Mouse (Mus musculus) induced T-regulatory cell, adult 2 months (primary cell): ENCODE data around the gene Rbp7.
"Not testable (repeated sequence)": the region's sequence is repeated elsewhere in the genome, so short reads cannot be mapped to it uniquely, and the experiment has no call there.

Experiments
- DNase-seq: peaks from one replicate; pipeline ENCODE4 v3.0.0-alpha.2; 2012; ENCODE audit warnings: low read depth

Rbp7 gene

DNA sequence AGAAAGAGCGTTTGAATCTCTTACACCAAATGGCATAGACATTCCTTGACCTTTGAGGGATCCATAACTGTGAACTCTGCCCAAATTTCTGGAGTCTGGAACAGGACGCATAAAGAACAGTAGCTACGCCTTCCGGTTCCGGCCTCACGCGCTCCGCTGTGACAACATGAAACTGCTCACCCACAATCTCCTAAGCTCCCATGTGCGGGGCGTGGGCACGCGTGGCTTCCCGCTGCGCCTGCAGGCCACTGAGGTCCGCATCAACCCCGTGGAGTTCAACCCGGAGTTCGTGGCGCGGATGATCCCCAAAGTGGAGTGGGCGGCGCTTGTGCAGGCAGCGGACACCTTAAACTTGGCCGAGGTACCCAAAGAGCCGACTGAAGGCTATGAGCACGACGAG is 2.4 kb upstream of the Rbp7 start:
- not testable (repeated sequence) for DNase-seq

DNA sequence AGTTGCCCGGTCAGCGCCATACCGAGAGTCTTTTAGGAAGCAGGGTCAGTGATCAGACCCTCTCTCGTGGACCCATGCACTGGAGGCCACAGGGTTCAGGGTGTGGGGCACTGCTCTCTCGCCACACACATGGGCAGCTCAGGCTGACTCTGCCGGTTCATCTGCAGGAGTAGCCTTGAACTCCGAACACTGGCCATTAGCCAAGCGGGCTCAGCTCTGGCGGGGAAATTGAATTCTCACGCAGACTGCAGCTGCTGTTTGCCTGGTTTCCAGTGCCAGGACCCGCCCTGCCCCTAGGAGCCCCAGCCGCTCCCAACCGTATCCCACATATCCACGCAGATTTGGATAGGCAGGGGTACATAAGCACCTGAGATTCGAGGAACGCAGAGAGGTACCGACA is 515 bp downstream of the Rbp7 start:
- no peak for DNase-seq

DNA sequence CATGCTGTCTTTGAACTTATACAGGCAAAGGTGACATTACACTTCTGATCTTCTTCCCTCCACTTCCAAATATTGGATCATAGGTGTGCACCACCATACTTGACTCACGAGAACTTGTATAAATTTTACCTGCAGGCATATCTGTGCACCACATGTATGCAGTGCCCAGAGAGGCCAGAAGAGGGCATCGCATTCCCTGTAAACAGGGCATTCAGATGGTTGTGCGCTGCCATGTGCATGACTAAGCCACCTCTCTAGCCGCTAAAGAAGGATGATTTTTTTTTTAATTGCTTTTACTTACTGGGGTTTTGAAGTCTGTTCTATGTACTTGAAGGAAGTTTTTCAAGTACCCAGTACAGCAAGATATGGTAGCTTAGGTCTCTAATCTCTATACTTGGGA is 1.1 kb downstream of the Rbp7 start:
- DNase-seq: peak; percentile 78

DNA sequence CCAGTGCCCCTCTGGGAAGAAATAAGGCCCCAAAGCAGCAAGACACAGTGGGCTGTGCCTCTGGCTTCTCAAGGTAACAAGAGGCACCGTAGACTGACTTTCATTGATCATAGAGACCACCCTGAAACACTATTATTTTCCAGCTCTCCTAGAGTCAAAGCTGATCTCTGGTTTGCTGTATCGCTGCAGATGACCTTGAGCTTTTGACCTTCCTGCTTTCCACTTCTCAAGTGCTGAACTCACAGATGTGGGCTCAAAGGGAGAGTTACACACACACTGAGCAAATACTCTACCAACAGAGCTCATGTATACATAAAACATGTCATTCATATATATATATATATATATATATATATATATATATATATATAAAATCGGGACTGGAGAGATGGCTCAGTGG is 4.1 kb downstream of the Rbp7 start:
- DNase-seq: no peak

DNA sequence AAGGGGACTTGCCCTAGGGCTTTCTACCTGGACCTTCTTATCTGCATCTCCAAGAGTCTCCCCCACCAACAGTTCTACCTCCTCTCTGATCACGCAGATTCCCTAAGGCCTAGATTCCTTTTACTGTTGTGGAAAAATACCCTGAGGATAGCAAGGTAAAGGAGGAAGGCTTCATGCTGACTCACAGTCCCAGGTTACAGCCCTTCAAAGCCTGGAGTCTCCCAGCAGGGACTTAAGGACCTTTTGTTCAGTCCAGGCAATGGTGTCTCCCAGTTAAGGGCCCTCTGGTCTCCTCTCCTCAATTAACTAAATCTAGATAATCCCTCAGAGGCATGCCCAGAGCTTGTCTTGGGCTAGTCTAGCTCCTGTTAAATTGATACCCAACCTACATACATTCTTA is 8.5 kb downstream of the Rbp7 start:
- no peak for DNase-seq

DNA sequence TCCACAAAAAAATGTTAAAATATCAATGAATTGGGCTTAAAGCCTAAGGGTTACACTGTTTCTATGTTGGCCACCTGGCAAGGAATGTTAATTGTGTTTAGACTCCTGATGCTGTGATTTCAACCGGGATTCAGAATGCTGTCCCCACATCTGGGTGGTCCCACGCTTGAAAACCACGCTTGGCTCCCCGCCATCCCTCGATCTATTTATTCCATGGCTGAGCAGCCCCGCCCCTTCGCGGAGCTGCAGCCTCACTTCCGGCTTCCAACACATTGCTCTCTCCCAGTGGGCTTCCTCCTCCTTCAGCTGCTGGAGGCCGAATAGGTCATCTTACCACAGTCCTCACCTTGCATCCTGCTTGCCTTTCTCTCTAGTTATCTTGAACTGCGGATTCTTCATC is 8.9 kb downstream of the Rbp7 start:
- DNase-seq: peak; percentile 47

DNA sequence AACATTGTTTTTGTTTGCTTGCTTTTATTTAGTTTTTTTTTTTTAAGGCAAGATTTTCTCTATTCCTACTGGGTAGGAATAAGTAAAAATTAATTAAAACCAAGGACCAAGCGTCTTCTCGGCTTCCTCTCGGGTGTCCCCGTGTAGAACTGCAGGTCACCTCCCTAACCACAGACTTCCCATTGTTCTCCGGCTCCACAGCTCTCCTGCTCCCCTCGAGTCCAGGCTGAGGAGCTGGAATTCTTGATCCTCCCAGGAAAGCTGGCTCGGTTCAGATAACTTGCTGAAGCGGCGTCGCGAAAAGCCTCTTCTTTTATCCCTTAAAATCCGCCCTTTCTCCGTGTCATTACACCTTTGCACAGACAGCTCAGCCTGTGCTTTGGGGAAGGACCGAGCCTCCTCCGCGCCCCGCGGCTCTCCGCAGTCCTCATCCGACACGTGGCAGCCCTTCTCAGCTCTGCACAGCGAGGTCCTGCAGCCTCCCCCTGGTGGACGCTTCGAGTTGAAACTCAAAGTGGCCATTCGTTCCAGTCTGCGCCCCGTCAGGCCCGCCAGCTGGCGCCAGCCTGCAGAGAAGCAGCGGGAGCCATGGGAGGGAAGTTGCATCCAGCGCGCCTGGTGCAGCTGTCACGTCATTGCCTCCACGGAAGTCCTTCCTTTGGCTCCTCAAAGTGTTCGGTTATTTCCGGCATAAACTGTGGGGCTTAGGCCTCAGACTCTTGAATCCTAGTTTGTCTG is 9.6 kb downstream of the Rbp7 start:
- peak; percentile 93 for DNase-seq

DNA sequence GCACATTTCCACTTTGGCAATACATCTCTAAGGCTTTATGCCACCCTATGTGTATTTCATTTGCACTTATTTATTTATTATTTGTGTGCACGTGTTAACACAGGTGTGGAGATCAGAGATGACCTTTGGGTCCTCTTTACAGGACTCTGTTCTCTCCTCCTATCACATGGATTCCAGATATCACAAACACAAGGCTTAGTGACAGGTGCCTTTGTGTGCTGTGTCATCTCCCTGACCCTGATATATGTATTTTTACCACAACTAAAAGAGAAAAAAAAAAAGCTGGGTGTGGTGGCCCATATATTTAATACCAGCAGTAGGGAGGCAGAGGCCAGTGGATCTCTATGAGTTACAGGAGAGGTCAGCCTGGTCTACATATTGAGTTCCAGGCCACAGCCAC is 10.3 kb downstream of the Rbp7 start:
- DNase-seq: no peak

DNA sequence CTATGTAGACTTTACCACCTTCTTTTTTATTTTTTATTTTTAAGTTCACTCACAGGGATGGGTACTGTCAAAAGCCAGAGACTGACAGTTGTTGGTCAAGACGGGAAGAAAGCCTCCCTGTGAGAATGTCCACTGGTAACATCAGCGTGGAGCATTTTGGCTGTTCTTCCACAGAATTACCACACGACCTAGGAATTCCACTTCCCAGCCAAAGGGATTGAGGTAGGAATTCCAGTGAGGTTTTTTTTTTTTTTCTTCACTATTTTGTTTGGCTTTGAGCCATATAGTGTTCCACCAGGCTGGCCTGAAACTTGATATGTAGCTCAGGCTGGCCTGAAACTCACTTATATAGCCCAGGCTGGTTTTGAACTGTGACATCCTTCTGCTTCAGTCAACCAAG is 12.3 kb downstream of the Rbp7 start:
- DNase-seq: no peak

DNA sequence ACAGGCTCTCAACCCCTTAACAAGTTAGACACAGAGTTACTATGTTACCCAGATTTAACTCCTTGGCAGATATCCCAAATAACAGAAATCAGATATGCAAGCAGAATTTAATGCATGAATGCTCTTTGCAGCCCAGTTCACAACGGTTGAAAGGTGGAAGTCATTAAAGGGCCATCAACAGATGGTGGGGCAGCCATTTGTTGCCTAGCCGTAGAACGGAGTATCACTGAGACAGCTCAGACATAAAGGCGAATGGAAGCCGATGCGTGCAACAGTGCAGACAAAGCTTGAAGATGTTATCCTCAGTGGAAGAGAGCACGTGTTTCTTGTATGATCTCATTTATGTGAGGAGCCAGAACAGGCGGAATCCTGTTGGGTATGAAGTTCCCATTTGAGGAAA is 14.2 kb downstream of the Rbp7 start:
- no peak for DNase-seq

DNA sequence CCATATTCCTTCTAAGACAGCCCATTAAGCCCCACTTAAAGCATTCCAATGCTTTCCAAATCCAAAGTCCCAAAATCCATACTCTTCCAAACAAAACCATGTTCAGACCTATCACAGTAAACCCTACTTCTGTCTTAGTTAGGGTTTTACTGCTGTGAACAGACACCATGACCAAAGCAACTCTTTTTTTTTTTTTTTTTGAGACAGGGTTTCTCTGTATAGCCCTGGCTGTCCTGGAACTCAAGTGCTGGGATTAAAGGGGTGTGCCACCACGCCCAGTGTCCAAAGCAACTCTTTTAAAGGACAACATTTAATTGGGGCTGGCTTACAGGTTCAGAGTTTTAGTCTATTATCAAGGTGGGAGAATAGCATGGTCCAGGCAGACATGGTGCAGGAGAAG is 22.9 kb downstream of the Rbp7 start:
- DNase-seq: not testable (repeated sequence)

DNA sequence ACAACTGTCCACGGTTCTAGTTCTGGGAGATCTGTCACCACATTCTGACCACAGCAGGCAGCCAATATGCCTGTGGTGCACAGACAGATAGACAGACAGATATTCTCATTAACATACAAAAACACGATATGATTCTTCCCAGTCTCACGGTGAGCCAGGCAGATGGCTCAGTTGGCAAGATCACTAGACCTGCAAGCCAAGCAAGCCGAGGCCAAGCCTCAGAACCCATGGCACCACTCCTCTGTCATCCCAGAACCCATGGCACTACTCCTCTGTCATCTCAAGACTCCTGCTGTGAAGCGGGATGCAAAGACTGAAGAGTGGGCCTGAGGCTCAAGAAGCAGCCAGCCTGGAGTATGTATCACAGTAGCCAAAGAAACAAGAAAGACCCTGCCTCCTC is 25.2 kb downstream of the Rbp7 start:
- no peak for DNase-seq

DNA sequence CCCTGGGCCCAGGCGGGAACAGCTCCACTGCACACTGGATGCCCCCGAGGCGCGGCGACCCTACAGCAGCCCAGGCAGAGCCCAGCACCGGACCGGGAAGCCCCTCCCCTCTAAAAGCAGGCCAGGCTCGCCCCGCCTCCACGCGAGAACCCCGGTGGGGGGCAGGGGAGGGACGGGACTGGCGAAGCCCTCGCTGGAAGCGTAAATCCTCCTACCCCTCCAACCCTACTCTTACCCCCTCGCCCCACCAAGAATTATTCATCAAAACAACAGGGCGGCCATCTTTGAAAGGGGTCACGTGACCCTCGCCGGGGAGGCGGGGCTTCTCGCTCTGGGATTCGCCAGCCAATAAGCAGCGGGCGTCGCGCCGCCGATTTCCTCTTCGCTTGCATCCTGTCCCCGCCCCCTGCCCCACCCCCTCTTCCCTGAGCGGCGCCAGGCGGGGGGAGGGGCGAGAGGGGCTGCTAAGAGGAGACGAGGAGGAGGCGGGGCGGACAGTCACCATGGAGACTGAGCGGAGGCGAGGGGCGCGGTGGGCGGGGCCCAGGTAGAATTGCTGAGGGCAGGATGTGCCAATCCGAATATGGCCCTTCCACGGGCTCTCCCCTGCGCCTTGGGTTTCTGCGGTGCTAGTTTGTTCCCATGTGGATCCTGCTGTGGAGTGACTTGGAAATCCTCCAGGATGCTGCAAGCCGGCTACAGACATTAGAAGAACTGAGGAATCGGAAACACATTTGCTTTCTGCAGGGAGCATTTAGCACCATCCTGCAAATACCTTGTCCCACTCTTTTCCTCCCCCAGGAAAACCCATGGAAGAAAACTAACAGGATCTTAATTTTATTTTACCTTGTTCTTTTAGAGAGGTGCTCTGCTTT is 28.2 kb downstream of the Rbp7 start, which contains the start of gene Ube4b:
Gene Ube4b, minus strand, starts transcription at position 425 of the 875 bp plus-strand sequence.
- peak; percentile 99 for DNase-seq

DNA sequence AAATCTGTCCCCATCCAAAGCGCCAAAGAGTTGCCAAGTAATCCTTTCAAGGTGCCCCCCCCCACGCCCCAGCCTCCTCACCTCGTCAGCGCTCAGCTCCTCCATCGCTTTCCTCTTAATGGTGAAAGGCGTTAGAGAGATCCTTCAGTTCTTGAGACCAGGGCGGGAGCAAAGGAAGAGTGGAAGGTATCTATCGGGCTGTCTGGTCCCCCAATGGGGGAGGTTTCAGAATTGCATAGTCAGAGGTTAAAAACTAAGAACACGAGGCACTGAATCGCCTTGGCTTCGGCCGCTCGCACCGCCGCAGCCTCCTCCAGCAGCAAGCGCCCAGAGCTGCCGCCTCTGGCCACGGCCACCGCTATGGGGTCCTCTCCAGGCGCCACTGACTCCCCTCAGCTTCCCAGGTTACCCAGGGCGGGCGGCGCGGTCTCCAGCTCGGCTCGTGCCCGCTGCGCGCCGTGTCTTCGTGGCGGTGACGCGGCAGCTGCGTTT is 28.9 kb downstream of the Rbp7 start:
- DNase-seq: peak; percentile 64

DNA sequence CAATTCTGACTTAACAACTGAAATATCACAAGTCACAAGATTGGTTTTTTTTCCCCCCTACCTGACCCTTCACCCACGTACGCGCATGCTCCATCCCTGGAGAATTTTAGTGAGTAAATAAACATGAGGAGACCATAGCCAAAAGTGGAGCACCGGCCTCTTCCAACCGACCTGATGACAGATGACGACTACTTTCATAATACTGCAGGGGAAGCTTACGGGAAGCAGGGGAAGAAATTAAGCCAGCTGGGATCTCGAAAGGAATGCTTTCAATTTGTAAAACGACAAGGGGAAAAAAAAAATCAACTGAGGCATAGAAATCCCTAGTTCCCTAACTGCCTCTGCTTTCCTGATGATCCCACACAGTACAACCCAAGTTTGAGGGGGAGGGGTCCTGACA is 30.0 kb downstream of the Rbp7 start:
- DNase-seq: no peak

DNA sequence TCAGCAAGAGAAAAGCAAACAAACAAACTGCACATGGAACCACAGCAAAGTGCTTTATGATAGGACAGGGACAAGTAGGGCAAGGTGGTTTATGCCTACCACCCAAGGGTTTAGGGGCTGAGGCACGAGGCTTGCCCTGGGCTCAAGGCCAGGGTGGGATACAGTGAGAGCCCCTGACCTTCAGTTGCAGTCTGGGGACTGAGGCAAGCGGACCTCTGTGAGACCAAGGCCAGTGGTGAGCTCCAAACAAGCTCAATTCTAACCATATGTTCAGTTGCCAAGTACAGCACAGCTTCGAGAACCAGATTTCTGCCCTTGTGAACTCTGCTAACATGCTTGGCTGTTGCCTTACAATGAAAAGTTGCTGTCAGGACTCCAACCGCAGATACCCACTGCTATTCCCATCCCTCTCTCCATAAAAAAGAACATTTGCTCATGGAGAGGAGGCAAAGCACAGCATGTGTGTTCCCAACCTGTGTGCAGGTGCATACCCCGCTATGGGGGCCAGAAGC is 36.9 kb downstream of the Rbp7 start:
- DNase-seq: no peak

DNA sequence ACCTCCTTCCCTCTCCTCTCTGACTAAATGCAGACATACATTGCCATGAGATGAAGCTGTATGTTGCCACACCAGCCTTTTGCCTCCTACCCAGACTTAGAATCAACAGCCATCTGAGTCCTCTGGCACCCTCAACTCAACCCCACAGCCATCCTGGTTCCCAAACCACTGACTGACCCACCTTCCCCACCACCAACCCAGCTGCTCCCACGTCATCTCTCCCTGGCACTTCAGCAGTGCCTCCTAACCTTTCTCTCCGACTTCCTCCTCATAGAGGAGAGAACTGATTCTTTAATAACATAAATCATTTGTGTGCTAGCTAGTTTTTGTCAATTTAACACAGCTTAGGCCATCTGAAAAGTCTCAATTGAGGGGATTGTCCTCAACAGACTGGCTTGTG is 37.8 kb downstream of the Rbp7 start:
- no peak for DNase-seq

DNA sequence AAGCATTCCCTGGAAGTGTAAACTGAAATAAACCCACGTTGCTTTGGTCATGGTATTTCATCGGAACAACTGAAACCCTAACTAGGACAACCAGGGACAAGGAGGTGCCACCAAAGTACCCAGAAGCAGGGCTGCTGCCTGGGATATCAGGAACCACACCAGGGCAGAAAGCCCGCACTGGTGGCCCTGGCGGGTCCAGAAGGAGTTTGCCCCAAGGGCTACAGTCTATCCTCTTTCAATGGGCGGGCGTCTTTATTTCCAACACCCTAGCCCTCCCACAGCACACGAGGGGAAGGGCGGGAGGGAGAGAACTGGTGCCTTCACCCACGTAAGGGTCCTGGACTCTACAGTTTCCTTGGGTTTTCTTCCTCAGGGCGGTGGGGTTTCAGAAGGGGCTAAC is 38.4 kb downstream of the Rbp7 start:
- DNase-seq: no peak

DNA sequence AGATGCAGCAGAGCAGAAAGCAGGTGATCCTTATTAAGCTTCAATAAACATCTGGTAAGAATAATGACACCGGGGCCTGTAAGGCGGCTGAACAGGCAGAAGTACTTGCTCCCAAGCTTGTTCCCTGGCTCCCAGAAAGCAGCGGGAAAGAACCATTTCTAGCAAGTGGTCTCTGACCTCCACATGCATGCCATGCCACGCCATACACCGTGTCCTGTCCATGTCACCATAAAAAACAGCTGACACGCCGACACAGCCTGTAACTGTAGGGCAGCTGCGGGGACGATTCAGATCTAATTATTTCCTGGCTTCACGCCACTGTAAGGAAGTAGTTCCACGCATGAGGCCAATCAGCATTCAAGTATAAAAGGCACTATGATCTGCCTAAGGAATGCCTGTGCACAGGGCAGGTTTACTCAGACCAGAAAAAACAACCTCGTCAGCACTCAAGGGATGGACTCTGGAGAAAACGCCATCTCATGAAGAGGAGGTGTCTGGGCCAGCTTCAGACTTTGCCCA is 39.1 kb downstream of the Rbp7 start:
- DNase-seq: no peak

DNA sequence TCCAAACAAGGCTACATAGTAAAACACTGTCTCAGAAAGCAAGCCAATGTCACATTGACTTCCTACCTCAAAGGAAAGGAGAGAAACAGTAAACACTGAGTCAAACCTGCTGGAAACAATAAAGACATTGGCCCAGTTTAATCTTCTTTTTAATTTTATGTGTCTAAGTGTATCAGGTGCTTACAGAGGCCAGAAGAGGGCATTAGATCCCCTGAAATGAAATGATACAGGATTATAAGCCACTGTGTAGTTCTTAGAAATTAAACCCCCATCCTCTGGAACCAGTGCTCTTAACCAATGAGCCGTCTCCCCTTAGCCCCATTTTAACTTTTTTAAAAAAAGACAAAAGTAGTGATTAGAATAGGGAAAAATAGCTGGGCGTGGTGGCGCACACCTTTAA is 40.5 kb downstream of the Rbp7 start:
- DNase-seq: peak; percentile 41

DNA sequence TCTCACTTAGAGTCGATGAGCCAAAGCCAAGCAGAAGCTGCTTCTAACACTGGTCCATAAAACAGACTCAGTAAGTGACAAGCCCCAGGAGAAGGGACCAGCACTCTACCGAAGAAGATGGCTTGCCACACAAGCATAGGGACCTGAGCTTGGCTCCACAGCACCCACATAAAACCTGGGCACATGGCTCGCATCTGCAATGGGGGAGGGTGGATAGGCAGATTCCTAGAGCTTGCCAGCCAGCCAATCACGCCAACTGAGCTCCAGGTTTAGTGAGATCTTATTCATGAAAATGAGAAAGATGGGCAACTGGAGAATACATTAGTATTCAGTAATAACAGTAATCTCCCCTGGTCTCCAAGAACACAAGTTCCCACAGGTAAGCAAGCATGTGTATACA is 45.0 kb downstream of the Rbp7 start:
- no peak for DNase-seq

DNA sequence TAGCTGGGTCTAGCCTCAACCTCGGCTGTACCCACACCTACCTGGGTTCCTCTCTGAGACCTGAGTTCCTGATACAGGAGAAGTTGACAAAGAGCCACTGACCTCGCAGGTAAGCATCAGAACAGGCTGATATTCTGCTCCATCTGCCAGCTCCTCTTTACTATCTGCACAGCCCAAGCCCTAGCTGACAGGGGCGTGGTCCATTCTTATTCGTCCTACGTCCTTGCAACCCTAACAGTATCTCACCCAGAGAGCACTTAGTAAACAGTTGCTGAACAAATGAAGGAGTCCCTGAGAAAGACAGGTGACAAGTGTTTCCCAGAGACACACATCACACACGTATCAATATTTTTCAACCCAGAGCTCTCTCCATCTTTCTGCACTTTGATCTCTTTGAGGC is 46.4 kb downstream of the Rbp7 start:
- no peak for DNase-seq

DNA sequence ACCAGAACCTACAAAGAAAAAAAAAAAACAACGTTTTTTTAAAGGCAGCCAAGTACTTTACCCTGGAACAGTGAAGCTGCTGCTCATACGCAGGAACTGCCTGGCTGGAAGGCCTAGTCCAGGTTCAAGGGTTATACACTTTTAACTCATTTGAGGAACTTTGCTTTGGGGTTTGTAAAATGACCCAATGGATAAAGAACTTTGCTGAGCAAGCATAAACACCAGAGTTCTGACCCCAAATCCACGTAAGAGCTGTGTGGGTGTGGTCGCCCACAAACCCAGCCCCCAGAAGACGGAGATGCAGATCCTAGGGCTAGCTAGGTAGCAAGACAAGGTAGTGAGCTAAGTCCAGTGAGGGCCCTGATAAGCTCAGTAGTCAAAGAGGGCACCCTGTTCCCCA is 47.3 kb downstream of the Rbp7 start:
- DNase-seq: no peak
